Mouse (Mus musculus): ENCODE results near the gene Catsperg1. TPM values are rescaled to one million over a fixed set of nuclear protein-coding genes. Genes with fewer than 3 reads are reported as not detected.

Catsperg1 gene
- polyA plus RNA-seq, 1 experiment, result 254 TPM

DNA sequence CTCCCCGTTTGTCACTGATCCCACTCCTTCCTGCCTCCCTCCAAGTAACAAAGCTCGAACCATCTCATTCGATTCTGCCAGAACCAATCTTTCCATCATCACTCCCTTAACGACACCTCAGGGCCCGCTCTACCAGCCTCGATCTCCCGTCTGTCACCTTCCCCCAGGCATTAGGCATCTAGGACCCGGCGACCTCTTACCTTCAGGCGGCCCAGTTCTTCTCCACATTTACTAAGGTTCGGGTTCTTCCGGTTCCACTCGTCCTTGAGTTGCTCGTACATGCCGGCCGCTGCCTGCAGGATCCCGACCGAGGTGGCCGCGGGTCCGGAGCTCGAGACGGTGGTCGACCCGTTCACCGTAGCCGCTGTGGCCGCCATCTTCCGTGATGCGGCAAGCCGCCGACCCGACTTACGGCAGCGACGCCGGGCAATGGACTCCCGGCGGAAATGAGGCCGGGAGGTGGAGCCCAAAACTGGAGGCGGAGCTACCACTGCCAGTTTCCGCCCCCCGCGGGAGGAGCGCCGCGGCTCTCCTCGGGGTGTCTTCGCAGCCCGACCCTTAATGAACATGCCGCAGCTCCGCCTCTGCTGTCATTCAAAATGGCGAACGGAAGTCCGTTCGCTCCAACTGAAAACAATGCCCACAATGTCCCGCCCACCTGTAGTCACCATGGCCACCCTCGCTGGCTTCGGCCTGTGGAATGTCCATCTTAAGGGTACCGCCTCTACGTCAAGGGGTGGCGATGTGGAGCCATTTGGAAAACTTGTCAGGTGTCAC lies 33.6 kb downstream of the Catsperg1 start, which contains the start of gene Psmd8:
Psmd8 (minus strand) TSS at position 625 of the 777 bp plus-strand sequence.
- Histone ChIP-seq H3K27me3 (ENCODE audit: control insufficient read depth, insufficient read depth, low read length) (no peaks in the 10 kb centered on the region), H3K4me3 (ENCODE audit: control insufficient read depth, low read depth, low read length) (peak within 1 kb of the TSS; percentile 100), H3K27ac (ENCODE audit: control insufficient read depth, insufficient read depth, low read depth, low read length) (peak within 1 kb of the TSS; percentile 99), H3K4me1 (ENCODE audit: control insufficient read depth, insufficient read depth, low read length) (peaks cover 7% of the 10 kb centered on the region), H3K36me3 (ENCODE audit: control insufficient read depth, insufficient read depth, low read length) (no peaks in the 10 kb centered on the region; the same call in none of the 2 replicates)
- TF ChIP-seq POLR2A (IDR thresholded peaks at IDR 0.05; ENCODE audit: control insufficient read depth, low read depth, low read length) (peak; percentile 85), CTCF (IDR thresholded peaks at IDR 0.05; ENCODE audit: control insufficient read depth, insufficient read depth, insufficient replicate concordance, low read depth, low read length) (peak; percentile 23; the same call in 1 of the 2 replicates)

DNA sequence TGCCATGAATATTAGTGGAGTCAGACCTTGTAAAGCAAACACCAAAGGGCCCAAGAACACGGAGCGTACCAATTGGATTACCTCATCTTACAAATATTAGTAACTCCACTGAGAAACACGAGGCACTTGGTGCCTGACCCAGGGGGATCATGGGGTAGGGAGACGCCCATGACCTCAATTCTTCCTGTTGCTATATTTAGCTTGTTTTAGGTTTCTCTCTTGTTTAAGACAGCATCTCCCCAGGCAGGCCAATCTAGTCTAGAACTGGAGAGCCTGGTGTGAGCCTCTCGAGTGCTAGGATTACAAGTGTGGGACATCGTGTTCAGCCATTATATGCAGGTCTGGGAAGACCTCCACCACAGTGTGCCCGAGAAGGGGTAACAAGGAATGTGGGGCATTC lies 34.5 kb downstream of the Catsperg1 start:
- TF ChIP-seq CTCF (IDR thresholded peaks at IDR 0.05; ENCODE audit: control insufficient read depth, insufficient read depth, insufficient replicate concordance, low read depth, low read length) (no peak), POLR2A (IDR thresholded peaks at IDR 0.05; ENCODE audit: control insufficient read depth, low read depth, low read length) (no peak)
- H3K27me3 ChIP-seq (ENCODE audit: control insufficient read depth, insufficient read depth, low read length), result no peaks in the 10 kb centered on the region
- H3K4me3 ChIP-seq (ENCODE audit: control insufficient read depth, low read depth, low read length), result peak overlapping the region; percentile 100
- peaks cover 7% of the 10 kb centered on the region for H3K4me1 ChIP-seq (ENCODE audit: control insufficient read depth, insufficient read depth, low read length)
- no peaks in the 10 kb centered on the region; the same call in none of the 2 replicates for H3K36me3 ChIP-seq (ENCODE audit: control insufficient read depth, insufficient read depth, low read length)
- H3K27ac ChIP-seq (ENCODE audit: control insufficient read depth, insufficient read depth, low read depth, low read length), result no peak overlapping the region

DNA sequence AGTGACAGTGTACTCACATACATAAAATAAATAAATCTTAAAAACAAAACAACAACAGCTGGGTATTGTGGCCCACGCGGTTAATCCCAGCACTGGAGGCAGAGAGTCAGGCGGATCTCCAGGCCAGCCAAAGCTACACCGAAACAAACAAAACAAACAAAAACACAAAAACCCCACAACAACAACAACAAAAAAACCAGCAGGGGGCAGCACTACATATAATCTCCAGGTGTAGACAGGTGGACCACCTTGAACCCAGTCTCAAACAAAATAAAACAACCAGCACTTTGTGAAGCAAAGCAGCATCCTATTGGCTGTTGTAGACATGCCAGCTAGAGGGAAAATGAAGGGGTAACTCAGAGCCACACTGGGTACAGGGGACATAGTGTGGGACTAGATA lies 35.7 kb downstream of the Catsperg1 start:
- no peak overlapping the region for H3K27ac ChIP-seq (ENCODE audit: control insufficient read depth, insufficient read depth, low read depth, low read length)
- no peaks in the 10 kb centered on the region for H3K27me3 ChIP-seq (ENCODE audit: control insufficient read depth, insufficient read depth, low read length)
- peaks cover 7% of the 10 kb centered on the region for H3K4me1 ChIP-seq (ENCODE audit: control insufficient read depth, insufficient read depth, low read length)
- TF ChIP-seq POLR2A (IDR thresholded peaks at IDR 0.05; ENCODE audit: control insufficient read depth, low read depth, low read length), result no peak
- no peak for TF ChIP-seq CTCF (IDR thresholded peaks at IDR 0.05; ENCODE audit: control insufficient read depth, insufficient read depth, insufficient replicate concordance, low read depth, low read length)
- H3K36me3 ChIP-seq (ENCODE audit: control insufficient read depth, insufficient read depth, low read length), result no peaks in the 10 kb centered on the region; the same call in none of the 2 replicates
- H3K4me3 ChIP-seq (ENCODE audit: control insufficient read depth, low read depth, low read length), result peak overlapping the region; percentile 100; the same call in 1 of the 2 replicates

DNA sequence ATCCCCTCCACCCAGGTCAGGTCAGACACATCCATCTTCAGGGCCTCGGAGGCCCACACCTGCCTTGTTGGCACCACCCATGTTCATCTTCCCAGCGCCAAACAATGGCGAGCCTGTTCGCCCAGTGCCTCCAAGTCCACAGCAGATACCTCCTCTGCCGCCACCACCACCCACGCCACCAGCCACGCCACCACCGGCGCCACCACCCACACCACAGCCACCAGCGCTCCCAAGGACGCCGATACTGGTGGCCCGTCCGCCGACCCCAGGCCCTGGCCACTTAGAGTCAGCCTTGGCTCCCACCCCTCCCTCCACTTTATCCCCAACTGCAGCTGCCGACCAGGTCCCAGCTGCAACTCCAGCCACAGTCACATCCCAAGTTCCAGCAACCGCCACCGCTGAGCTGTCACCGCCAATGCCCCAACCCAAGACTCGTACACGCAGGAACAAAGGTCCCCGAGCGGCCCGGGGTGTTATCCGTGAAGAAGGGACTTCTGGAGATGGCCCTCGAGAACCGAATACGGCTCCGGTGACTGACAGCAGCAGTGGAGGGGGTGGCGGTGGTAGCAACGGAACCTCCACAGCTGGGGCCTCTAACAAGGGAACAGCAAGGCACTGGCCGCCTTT lies 41.3 kb downstream of the Catsperg1 start:
- Histone ChIP-seq H3K4me1 (ENCODE audit: control insufficient read depth, insufficient read depth, low read length) (peaks cover 43% of the 10 kb centered on the region), H3K27me3 (ENCODE audit: control insufficient read depth, insufficient read depth, low read length) (no peaks in the 10 kb centered on the region), H3K4me3 (ENCODE audit: control insufficient read depth, low read depth, low read length) (peak overlapping the region; percentile 96), H3K36me3 (ENCODE audit: control insufficient read depth, insufficient read depth, low read length) (no peaks in the 10 kb centered on the region; the same call in 1 of the 2 replicates), H3K27ac (ENCODE audit: control insufficient read depth, insufficient read depth, low read depth, low read length) (peak overlapping the region; percentile 47)
- TF ChIP-seq POLR2A (IDR thresholded peaks at IDR 0.05; ENCODE audit: control insufficient read depth, low read depth, low read length), result no peak
- no peak for TF ChIP-seq CTCF (IDR thresholded peaks at IDR 0.05; ENCODE audit: control insufficient read depth, insufficient read depth, insufficient replicate concordance, low read depth, low read length)

DNA sequence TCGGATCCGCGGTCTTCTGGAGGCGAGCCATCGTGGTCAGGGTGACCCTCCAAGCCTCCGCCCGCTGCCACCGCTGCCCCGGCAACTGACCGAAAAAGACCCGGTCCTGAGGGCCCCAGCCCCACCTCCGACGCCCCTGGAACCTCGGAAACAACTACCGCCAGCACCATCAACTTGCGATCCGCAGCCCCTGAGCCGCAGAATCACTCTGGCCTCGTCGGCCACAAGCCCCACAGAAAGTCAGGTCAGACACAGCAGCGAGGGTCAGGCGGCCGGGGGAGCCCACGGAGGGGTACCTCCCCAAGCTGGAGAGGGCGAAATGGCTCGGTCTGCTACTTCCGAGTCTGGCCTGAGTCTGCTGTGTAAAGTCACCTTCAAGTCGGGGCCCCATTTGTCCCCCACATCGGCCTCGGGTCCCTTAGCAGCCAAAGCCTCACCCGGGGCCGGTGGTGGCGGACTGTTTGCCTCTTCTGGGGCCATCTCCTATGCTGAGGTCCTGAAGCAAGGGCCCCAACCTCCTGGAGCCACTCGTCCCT lies 42.2 kb downstream of the Catsperg1 start:
- H3K4me1 ChIP-seq (ENCODE audit: control insufficient read depth, insufficient read depth, low read length), result peaks cover 46% of the 10 kb centered on the region

DNA sequence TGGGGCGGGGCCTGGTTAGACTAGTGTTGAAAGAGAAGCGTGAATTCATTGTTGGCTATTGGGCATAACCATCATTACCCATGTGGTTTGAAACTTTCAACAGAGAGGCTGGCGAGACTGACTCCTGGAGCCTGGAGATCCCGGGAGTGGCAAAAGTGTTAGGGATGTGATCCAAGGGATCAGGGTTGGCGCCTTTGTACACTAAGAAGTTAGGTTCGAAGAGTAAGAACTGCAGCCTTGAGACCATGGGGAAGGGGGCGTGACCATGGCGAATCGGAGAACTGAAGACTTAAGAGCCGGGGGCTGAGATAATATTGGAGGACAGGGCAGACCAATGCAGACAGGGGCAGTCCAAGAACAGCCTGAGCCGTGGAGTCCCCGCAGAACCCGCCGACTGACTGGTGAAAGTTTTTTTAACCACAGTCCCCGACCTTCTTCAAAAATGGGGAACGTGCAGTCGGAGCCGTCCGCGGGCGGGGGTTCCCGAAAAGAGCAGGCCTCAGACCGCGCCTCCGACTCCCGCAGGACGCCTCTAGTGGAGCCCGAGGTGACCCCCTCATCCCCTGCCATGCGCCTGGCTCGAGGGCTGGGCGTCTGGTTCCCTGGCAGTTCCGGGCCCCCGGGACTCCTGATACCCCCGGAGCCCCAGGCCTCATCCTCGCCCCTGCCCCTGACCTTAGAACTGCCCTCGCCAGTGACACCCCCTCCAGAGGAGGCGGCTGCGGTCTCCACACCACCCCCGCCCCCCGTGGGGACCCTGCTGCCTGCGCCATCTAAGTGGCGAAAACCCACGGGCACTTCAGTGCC lies 42.9 kb downstream of the Catsperg1 start:
- H3K27ac ChIP-seq (ENCODE audit: control insufficient read depth, insufficient read depth, low read depth, low read length), result peak overlapping the region; percentile 92
- TF ChIP-seq CTCF (IDR thresholded peaks at IDR 0.05; ENCODE audit: control insufficient read depth, insufficient read depth, insufficient replicate concordance, low read depth, low read length) (no peak), POLR2A (IDR thresholded peaks at IDR 0.05; ENCODE audit: control insufficient read depth, low read depth, low read length) (peak; percentile 7; the same call in 1 of the 2 replicates)
- H3K27me3 ChIP-seq (ENCODE audit: control insufficient read depth, insufficient read depth, low read length), result no peaks in the 10 kb centered on the region
- H3K4me1 ChIP-seq (ENCODE audit: control insufficient read depth, insufficient read depth, low read length), result peaks cover 46% of the 10 kb centered on the region
- H3K36me3 ChIP-seq (ENCODE audit: control insufficient read depth, insufficient read depth, low read length), result no peaks in the 10 kb centered on the region
- H3K4me3 ChIP-seq (ENCODE audit: control insufficient read depth, low read depth, low read length), result peak overlapping the region; percentile 96

More for the DNA sequence above, 42.2 kb downstream of the Catsperg1 start:
- Histone ChIP-seq H3K27ac (ENCODE audit: control insufficient read depth, insufficient read depth, low read depth, low read length) (peak overlapping the region; percentile 47), H3K27me3 (ENCODE audit: control insufficient read depth, insufficient read depth, low read length) (no peaks in the 10 kb centered on the region), H3K4me3 (ENCODE audit: control insufficient read depth, low read depth, low read length) (peak overlapping the region; percentile 96), H3K36me3 (ENCODE audit: control insufficient read depth, insufficient read depth, low read length) (no peaks in the 10 kb centered on the region)
- TF ChIP-seq CTCF (IDR thresholded peaks at IDR 0.05; ENCODE audit: control insufficient read depth, insufficient read depth, insufficient replicate concordance, low read depth, low read length) (no peak), POLR2A (IDR thresholded peaks at IDR 0.05; ENCODE audit: control insufficient read depth, low read depth, low read length) (no peak)
